Mouse (Mus musculus): ENCODE results near the gene Gm20388. TPM values are rescaled to one million over a fixed set of nuclear protein-coding genes. Genes with fewer than 3 reads are reported as not detected.
"Not testable (repeated sequence)": the region's sequence is repeated elsewhere in the genome, so short reads cannot be mapped to it uniquely, and the experiment has no call there.

Gm20388 gene
- polyA plus RNA-seq, 1 experiment from 2014 or later = not detected

- WGBS = 35% methylated on average over 6 of the region's 6 CpGs
- H3K4me3 ChIP-seq = no peak overlapping the region
- H3K36me3 ChIP-seq = peaks cover 50% of the 10 kb centered on the region
- peaks cover 3% of the 10 kb centered on the region for H3K4me1 ChIP-seq
- no peak overlapping the region for H3K4me2 ChIP-seq (replicated peaks)
- H3K27ac ChIP-seq = no peak overlapping the region
- no peaks in the 10 kb centered on the region for H3K27me3 ChIP-seq
- ATAC-seq (ENCODE audit: insufficient number of reproducible peaks, insufficient read depth, low FRiP score, low TSS enrichment) = no peak
- no peaks in the 10 kb centered on the region for H3K9me3 ChIP-seq
- H3K9ac ChIP-seq = no peak overlapping the region
Measured at GRCm38 (mm10) chr8:120671775-120672174, 761.1 kb downstream of the Gm20388 start.

- H3K36me3 ChIP-seq = peaks cover 50% of the 10 kb centered on the region
- WGBS = 88% methylated on average over 16 of the region's 16 CpGs
- no peak for ATAC-seq (ENCODE audit: insufficient number of reproducible peaks, insufficient read depth, low FRiP score, low TSS enrichment)
Measured at GRCm38 (mm10) chr8:120672626-120673229, 762.1 kb downstream of the Gm20388 start.

GRCm38 (mm10) chr8:120673298-120673697 lies 762.7 kb downstream of the Gm20388 start:
- Histone ChIP-seq H3K36me3 (peaks cover 50% of the 10 kb centered on the region), H3K27me3 (no peaks in the 10 kb centered on the region)
- 94% methylated on average over 7 of the region's 7 CpGs for WGBS

More at GRCm38 (mm10) chr8:120672626-120673229, 762.1 kb downstream of the Gm20388 start:
- Histone ChIP-seq H3K4me1 (no peaks in the 10 kb centered on the region), H3K27me3 (no peaks in the 10 kb centered on the region), H3K4me3 (no peak overlapping the region), H3K9me3 (no peaks in the 10 kb centered on the region), H3K9ac (no peak overlapping the region), H3K27ac (no peak overlapping the region), H3K4me2 (replicated peaks) (no peak overlapping the region)

GRCm38 (mm10) chr8:120675718-120676117 lies 765.1 kb downstream of the Gm20388 start:
- 70% methylated on average over 8 of the region's 8 CpGs for WGBS
- ATAC-seq (ENCODE audit: insufficient number of reproducible peaks, insufficient read depth, low FRiP score, low TSS enrichment) = no peak
- H3K9ac ChIP-seq = no peak overlapping the region
- H3K27me3 ChIP-seq = no peaks in the 10 kb centered on the region
- no peaks in the 10 kb centered on the region for H3K9me3 ChIP-seq
- H3K4me3 ChIP-seq = no peak overlapping the region
- H3K4me1 ChIP-seq = no peaks in the 10 kb centered on the region
- H3K27ac ChIP-seq = 0 out of 2 replicates have a peak overlapping the region, but pooled peaks have one; percentile 6
- H3K36me3 ChIP-seq = peaks cover 41% of the 10 kb centered on the region
- H3K4me2 ChIP-seq (replicated peaks) = no peak overlapping the region

More at GRCm38 (mm10) chr8:120673298-120673697, 762.7 kb downstream of the Gm20388 start:
- Histone ChIP-seq H3K4me2 (replicated peaks) (no peak overlapping the region), H3K4me3 (no peak overlapping the region), H3K9ac (no peak overlapping the region), H3K27ac (no peak overlapping the region), H3K4me1 (no peaks in the 10 kb centered on the region), H3K9me3 (no peaks in the 10 kb centered on the region)
- ATAC-seq (ENCODE audit: insufficient number of reproducible peaks, insufficient read depth, low FRiP score, low TSS enrichment) = no peak

- Histone ChIP-seq H3K9ac (no peak overlapping the region), H3K27ac (no peak overlapping the region), H3K4me3 (no peak overlapping the region), H3K4me1 (no peaks in the 10 kb centered on the region), H3K4me2 (replicated peaks) (no peak overlapping the region), H3K27me3 (no peaks in the 10 kb centered on the region), H3K9me3 (no peaks in the 10 kb centered on the region), H3K36me3 (peaks cover 13% of the 10 kb centered on the region)
- ATAC-seq (ENCODE audit: insufficient number of reproducible peaks, insufficient read depth, low FRiP score, low TSS enrichment) = 0 out of 2 replicates have a peak, but pooled peaks have one; percentile 19
- WGBS = 12% methylated on average over 10 of the region's 10 CpGs
Measured at GRCm38 (mm10) chr8:120678447-120678846, 767.8 kb downstream of the Gm20388 start.

- Histone ChIP-seq H3K4me2 (replicated peaks) (no peak overlapping the region), H3K36me3 (peaks cover 5% of the 10 kb centered on the region; the same call in 1 of the 2 replicates), H3K9ac (no peak overlapping the region), H3K9me3 (no peaks in the 10 kb centered on the region), H3K4me3 (no peak overlapping the region), H3K4me1 (peaks cover 3% of the 10 kb centered on the region; the same call in 1 of the 2 replicates), H3K27me3 (no peaks in the 10 kb centered on the region), H3K27ac (no peak overlapping the region)
- 70% methylated on average over 11 of the region's 11 CpGs for WGBS
- ATAC-seq (ENCODE audit: insufficient number of reproducible peaks, insufficient read depth, low FRiP score, low TSS enrichment) = no peak
Measured at GRCm38 (mm10) chr8:120679629-120680387, 769.2 kb downstream of the Gm20388 start.

GRCm38 (mm10) chr8:120680405-120680804 lies 769.8 kb downstream of the Gm20388 start:
- H3K27ac ChIP-seq; H3K4me1 ChIP-seq; ATAC-seq (ENCODE audit: insufficient number of reproducible peaks, insufficient read depth, low FRiP score, low TSS enrichment); H3K27me3 ChIP-seq; H3K9me3 ChIP-seq; H3K4me3 ChIP-seq; H3K4me2 ChIP-seq (replicated peaks); H3K36me3 ChIP-seq; H3K9ac ChIP-seq: not testable (repeated sequence)
- WGBS = 63% methylated on average over 7 of the region's 7 CpGs

- Histone ChIP-seq H3K4me1 (peaks cover 15% of the 10 kb centered on the region; the same call in 1 of the 2 replicates), H3K9me3 (no peaks in the 10 kb centered on the region), H3K4me2 (replicated peaks) (no peak overlapping the region), H3K9ac (no peak overlapping the region), H3K4me3 (no peak overlapping the region), H3K27me3 (no peaks in the 10 kb centered on the region), H3K36me3 (no peaks in the 10 kb centered on the region), H3K27ac (no peak overlapping the region)
- no peak for ATAC-seq (ENCODE audit: insufficient number of reproducible peaks, insufficient read depth, low FRiP score, low TSS enrichment)
- 79% methylated on average over 10 of the region's 10 CpGs for WGBS
Measured at GRCm38 (mm10) chr8:120681113-120681512, 770.5 kb downstream of the Gm20388 start.

- no peak for ATAC-seq (ENCODE audit: insufficient number of reproducible peaks, insufficient read depth, low FRiP score, low TSS enrichment)
- no peaks in the 10 kb centered on the region for H3K9me3 ChIP-seq
- H3K36me3 ChIP-seq = no peaks in the 10 kb centered on the region
- no peak overlapping the region for H3K4me2 ChIP-seq (replicated peaks)
- H3K27me3 ChIP-seq = no peaks in the 10 kb centered on the region
- H3K4me3 ChIP-seq = no peak overlapping the region
- WGBS = 18% methylated on average over 10 of the region's 10 CpGs
- H3K27ac ChIP-seq = no peak overlapping the region
- peaks cover 21% of the 10 kb centered on the region; the same call in 1 of the 2 replicates for H3K4me1 ChIP-seq
- no peak overlapping the region for H3K9ac ChIP-seq
Measured at GRCm38 (mm10) chr8:120683602-120684001, 773.0 kb downstream of the Gm20388 start.

GRCm38 (mm10) chr8:120684082-120684481 lies 773.4 kb downstream of the Gm20388 start:
- Histone ChIP-seq H3K9ac (no peak overlapping the region), H3K36me3 (no peaks in the 10 kb centered on the region), H3K9me3 (no peaks in the 10 kb centered on the region), H3K27me3 (no peaks in the 10 kb centered on the region), H3K4me3 (no peak overlapping the region), H3K27ac (no peak overlapping the region), H3K4me1 (peaks cover 21% of the 10 kb centered on the region; the same call in 1 of the 2 replicates), H3K4me2 (replicated peaks) (no peak overlapping the region)
- ATAC-seq (ENCODE audit: insufficient number of reproducible peaks, insufficient read depth, low FRiP score, low TSS enrichment) = no peak
- 63% methylated on average over 5 of the region's 5 CpGs for WGBS

- H3K27ac ChIP-seq = 0 out of 2 replicates have a peak overlapping the region, but pooled peaks have one; percentile 60
- H3K4me2 ChIP-seq (replicated peaks) = no peak overlapping the region
- H3K36me3 ChIP-seq = no peaks in the 10 kb centered on the region
- 42% methylated on average over 5 of the region's 5 CpGs for WGBS
- no peaks in the 10 kb centered on the region for H3K27me3 ChIP-seq
- no peak overlapping the region for H3K9ac ChIP-seq
- ATAC-seq (ENCODE audit: insufficient number of reproducible peaks, insufficient read depth, low FRiP score, low TSS enrichment) = no peak
- no peaks in the 10 kb centered on the region for H3K9me3 ChIP-seq
- peaks cover 21% of the 10 kb centered on the region; the same call in 1 of the 2 replicates for H3K4me1 ChIP-seq
- no peak overlapping the region for H3K4me3 ChIP-seq
Measured at GRCm38 (mm10) chr8:120685097-120685496, 774.5 kb downstream of the Gm20388 start.

GRCm38 (mm10) chr8:120685591-120685990 lies 775.0 kb downstream of the Gm20388 start:
- Histone ChIP-seq H3K4me3 (no peak overlapping the region), H3K9me3 (no peaks in the 10 kb centered on the region), H3K27ac (peak overlapping the region; percentile 60; the same call in 1 of the 2 replicates), H3K36me3 (no peaks in the 10 kb centered on the region), H3K9ac (no peak overlapping the region), H3K27me3 (no peaks in the 10 kb centered on the region), H3K4me2 (replicated peaks) (no peak overlapping the region), H3K4me1 (peaks cover 21% of the 10 kb centered on the region; the same call in 1 of the 2 replicates)
- WGBS = 75% methylated on average over 8 of the region's 8 CpGs
- no peak for ATAC-seq (ENCODE audit: insufficient number of reproducible peaks, insufficient read depth, low FRiP score, low TSS enrichment)
